Mouse (Mus musculus) heart, postnatal 0 days (tissue): ENCODE measurements around the gene Cacnb4.

Experiments used
- CTCF ChIP-seq: IDR thresholded peaks from 2 replicates; pipeline ENCODE4 v1.5.1; 2016; ENCODE audit warnings: antibody characterized with exemption, control low read depth, low read depth
- EP300 ChIP-seq: IDR thresholded peaks from 2 replicates; pipeline ENCODE4 v1.6.1; 2016; ENCODE audit warnings: antibody characterized with exemption, low read depth

GRCm38 (mm10) chr2:52539318-52539717 lies 137.3 kb downstream of the Cacnb4 start:
- TF ChIP-seq CTCF: no peak
- TF ChIP-seq EP300: no peak
